Mouse (Mus musculus) embryonic stem cell, embryonic (primary cell): ENCODE data around the gene Gm13290.
"Not testable (repeated sequence)": the region's sequence is repeated elsewhere in the genome, so short reads cannot be mapped to it uniquely, and the experiment has no call there.

Experiments used
- CTCF ChIA-PET, 4 experiments: fragments of 300-600 bp in 2 of 4; fragments of 350-600 bp in 2 of 4; sonication (Branson Sonifier 250); formaldehyde crosslinking; loops; one replicate each; lab custom pipeline; 2022; ENCODE audit warnings: inconsistent platforms in 2 of 4; lab: Charles Lee
- POLR2A ChIA-PET, 4 experiments: fragments of 300-600 bp in 2 of 4; fragments of 350-600 bp in 2 of 4; sonication (Branson Sonifier 250); formaldehyde crosslinking; loops; one replicate each; lab custom pipeline; 2022; ENCODE audit warnings: antibody characterized with exemption in 4 of 4, inconsistent platforms in 1 of 4; lab: Charles Lee

The Gm13290 gene

GRCm38 (mm10) chr4:88773534-88773933 is at the start of gene Gm13290:
Gene Gm13290, plus strand, starts transcription at chr4:88773834.
- CTCF ChIA-PET, POLR2A ChIA-PET: not testable (repeated sequence)

- POLR2A ChIA-PET = no interaction called here
- CTCF ChIA-PET = interaction anchor here in 3 of 4 experiments (0.6 to 1.0 kb wide), 4 partner anchors 30 to 1923 kb away, joined by 3 to 5 read pairs (median 4); no protein-coding TSS in a partner anchor
Measured at GRCm38 (mm10) chr4:88726727-88727126, 46.9 kb upstream of the Gm13290 start.

GRCm38 (mm10) chr4:88727324-88727723 is 46.3 kb upstream of the Gm13290 start:
- CTCF ChIA-PET = interaction anchor here in 2 of 4 experiments (0.6 to 0.7 kb wide), 3 partner anchors 31 to 1924 kb away, joined by 3 to 5 read pairs (median 4); no protein-coding TSS in a partner anchor
- POLR2A ChIA-PET = no interaction called here

- POLR2A ChIA-PET = interaction anchor here in 1 of 4 experiments (0.9 kb wide), 1 partner anchor 15 kb away, joined by 3 read pairs; no protein-coding TSS in a partner anchor
Measured at GRCm38 (mm10) chr4:88738480-88738879, 35.2 kb upstream of the Gm13290 start.

GRCm38 (mm10) chr4:88739036-88739435 is 34.6 kb upstream of the Gm13290 start:
- POLR2A ChIA-PET = interaction anchor here in 1 of 4 experiments (0.9 kb wide), 1 partner anchor 16 kb away, joined by 3 read pairs; no protein-coding TSS in a partner anchor
- CTCF ChIA-PET = interaction anchor here in 3 of 4 experiments (0.5 to 1.0 kb wide), 4 partner anchors 18 to 785 kb away, joined by 3 to 4 read pairs (median 3); no protein-coding TSS in a partner anchor

More at GRCm38 (mm10) chr4:88738480-88738879, 35.2 kb upstream of the Gm13290 start:
- CTCF ChIA-PET = interaction anchor here in 3 of 4 experiments (0.5 to 1.0 kb wide), 4 partner anchors 17 to 784 kb away, joined by 3 to 4 read pairs (median 3); no protein-coding TSS in a partner anchor

GRCm38 (mm10) chr4:88741426-88741825 is 32.2 kb upstream of the Gm13290 start:
- ChIA-PET POLR2A (no interaction called here), CTCF (no interaction called here)

- ChIA-PET CTCF (interaction anchor here in 3 of 4 experiments (0.9 to 2.1 kb wide), 5 partner anchors 20 to 124 kb away, joined by 3 to 9 read pairs (median 4); partner anchors contain the start of gene Klhl9 (in 1 of the 3)), POLR2A (no interaction called here)
Measured at GRCm38 (mm10) chr4:88742771-88743371, 30.8 kb upstream of the Gm13290 start.

GRCm38 (mm10) chr4:88744207-88744606 is 29.4 kb upstream of the Gm13290 start:
- POLR2A ChIA-PET = interaction anchor here in 1 of 4 experiments (1.1 to 1.7 kb wide), 2 partner anchors 10 to 22 kb away, joined by 3 to 8 read pairs; partner anchors contain the start of gene Klhl9
- CTCF ChIA-PET = interaction anchor here in 3 of 4 experiments (0.9 to 2.1 kb wide), 6 partner anchors 10 to 123 kb away, joined by 3 to 9 read pairs (median 4); partner anchors contain the start of gene Gm13271 (in 1 of the 3)

- ChIA-PET POLR2A (no interaction called here), CTCF (no interaction called here)
Measured at GRCm38 (mm10) chr4:88749926-88750325, 23.7 kb upstream of the Gm13290 start.

GRCm38 (mm10) chr4:88754818-88755340 is 18.8 kb upstream of the Gm13290 start, which contains the start of gene Gm13271:
Gene Gm13271, plus strand, starts transcription at chr4:88754868.
- ChIA-PET CTCF (interaction anchor here in 1 of 4 experiments (0.9 kb wide), 1 partner anchor 11 kb away, joined by 4 read pairs; no protein-coding TSS in a partner anchor), POLR2A (interaction anchor here in 1 of 4 experiments (1.1 to 1.2 kb wide), 2 partner anchors 10 to 183 kb away, joined by 3 read pairs; no protein-coding TSS in a partner anchor)

- POLR2A ChIA-PET = interaction anchor here in 2 of 4 experiments (0.7 kb wide), 2 partner anchors 375 to 388 kb away, joined by 3 to 5 read pairs; no protein-coding TSS in a partner anchor
Measured at GRCm38 (mm10) chr4:88756581-88757513, 16.8 kb upstream of the Gm13290 start.

GRCm38 (mm10) chr4:88757628-88758031 is 16.0 kb upstream of the Gm13290 start:
- POLR2A ChIA-PET = not testable (repeated sequence)
- CTCF ChIA-PET = interaction anchor here in 2 of 4 experiments (0.6 to 1.4 kb wide), 7 partner anchors 23 to 549 kb away, joined by 3 to 5 read pairs (median 3); no protein-coding TSS in a partner anchor

More at GRCm38 (mm10) chr4:88756581-88757513, 16.8 kb upstream of the Gm13290 start:
- CTCF ChIA-PET = interaction anchor here in 2 of 4 experiments (0.6 to 1.4 kb wide), 6 partner anchors 22 to 550 kb away, joined by 3 to 5 read pairs (median 3); no protein-coding TSS in a partner anchor

- CTCF ChIA-PET = not testable (repeated sequence)
Measured at GRCm38 (mm10) chr4:88758751-88759150, 14.9 kb upstream of the Gm13290 start.

GRCm38 (mm10) chr4:88759610-88760268 is 13.9 kb upstream of the Gm13290 start, which contains the start of gene Gm13283:
Gene Gm13283, plus strand, starts transcription at chr4:88760119.
- CTCF ChIA-PET = not testable (repeated sequence)
- POLR2A ChIA-PET = interaction anchor here in 1 of 4 experiments (0.6 kb wide), 1 partner anchor 36 kb away, joined by 3 read pairs; no protein-coding TSS in a partner anchor

More at GRCm38 (mm10) chr4:88758751-88759150, 14.9 kb upstream of the Gm13290 start:
- POLR2A ChIA-PET = not testable (repeated sequence)

- CTCF ChIA-PET, POLR2A ChIA-PET: not testable (repeated sequence)
Measured at GRCm38 (mm10) chr4:88760431-88760830, 13.2 kb upstream of the Gm13290 start.

GRCm38 (mm10) chr4:88761776-88762175 is 11.9 kb upstream of the Gm13290 start:
- CTCF ChIA-PET = interaction anchor here in 1 of 4 experiments (1.1 kb wide), 1 partner anchor 23 kb away, joined by 3 read pairs; no protein-coding TSS in a partner anchor
- POLR2A ChIA-PET = not testable (repeated sequence)

- POLR2A ChIA-PET = not testable (repeated sequence)
- CTCF ChIA-PET = interaction anchor here in 1 of 4 experiments (0.7 to 1.1 kb wide), 2 partner anchors 11 to 24 kb away, joined by 3 to 4 read pairs; no protein-coding TSS in a partner anchor
Measured at GRCm38 (mm10) chr4:88762341-88762740, 11.3 kb upstream of the Gm13290 start.
